Mouse (Mus musculus) T-cell, adult 66 days (primary cell): ENCODE results near the gene Iqsec1. TPM values are rescaled to one million over a fixed set of nuclear protein-coding genes. Genes with fewer than 3 reads are reported as not detected.

ENCODE experiments used
- total RNA-seq, 2 experiments: library from RNA; stranded (reverse); gene quantifications; 3 replicates in 1 of 2; 4 replicates in 1 of 2; pipeline ENCODE4 v1.2.4; 2023

The Iqsec1 gene
- 100 to 1,000 TPM; 161 to 165 TPM for total RNA-seq

GRCm38 (mm10) chr6:90988648-90989317, at the start of gene Iqsec1:
TSS of gene Iqsec1 (minus strand) at chr6:90988685.

Other genes with a start within 250 kb of the Iqsec1 start
- 100 to 1,000 TPM; 276 to 293 TPM for gene Nup210, start 128.1 kb upstream of the Iqsec1 start, total RNA-seq
- 1 to 10 TPM; 1.8 to 2.4 TPM for gene Hdac11, start 168.0 kb upstream of the Iqsec1 start, total RNA-seq
- gene Fbln2, start 223.8 kb upstream of the Iqsec1 start, total RNA-seq: not detected